In the genomic region with DNA sequence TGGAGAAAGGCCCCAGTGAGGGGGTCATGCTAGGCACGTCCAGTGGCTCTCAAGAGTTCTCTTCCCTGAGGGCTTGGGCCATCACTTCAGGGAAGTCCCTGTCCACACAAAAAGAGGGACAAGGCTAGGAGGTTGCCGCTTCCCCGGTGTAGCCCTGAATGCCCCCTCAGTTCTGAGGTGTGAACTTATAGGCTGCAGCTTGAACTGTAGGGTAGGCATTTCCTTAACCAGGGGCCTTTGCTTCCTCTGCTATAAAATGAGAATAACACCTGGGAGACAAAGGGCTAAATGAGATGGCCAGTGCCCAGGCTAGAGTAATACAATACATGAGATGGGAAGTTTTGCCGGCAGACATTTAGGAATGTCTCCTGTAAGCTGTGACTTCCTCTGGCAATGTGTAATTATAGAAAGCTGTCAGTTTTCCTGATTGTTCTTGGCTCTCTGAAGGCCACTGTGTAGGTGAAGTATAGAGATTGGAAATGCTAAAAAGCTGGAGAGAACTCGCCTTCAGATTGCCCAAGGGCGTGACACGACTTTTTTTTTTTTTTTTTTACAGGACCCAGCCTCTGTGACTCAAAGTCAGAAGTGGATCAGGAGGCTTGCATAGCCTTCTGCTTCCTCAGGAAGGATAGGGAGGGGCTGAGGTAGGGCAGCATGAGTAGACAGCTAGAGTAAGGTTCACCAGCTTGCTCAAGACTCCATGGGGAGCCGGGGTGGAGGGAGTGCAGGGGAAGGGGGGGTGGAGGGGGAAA, we compare ENCODE assay signal across 8 mouse cellular contexts. TPM values are rescaled to one million over a fixed set of nuclear protein-coding genes. Genes with fewer than 3 reads are reported as not detected.
DNase-seq lines count a peak whose midpoint lies in the region.

No protein-coding gene starts in this region.

- WGBS in midbrain, embryonic 10.5 days = 81% methylated on average over 8 of the region's 8 CpGs

- H3K4me3 ChIP-seq in brown adipose tissue, adult 24 weeks (ENCODE audit: insufficient read depth, low read depth, low read length) = no peak overlapping the region
- H3K4me3 ChIP-seq in midbrain, embryonic 10.5 days = no peak overlapping the region

- H3K36me3 ChIP-seq in midbrain, embryonic 10.5 days = no peaks in the 10 kb centered on the region

- peaks cover 35% of the 10 kb centered on the region for H3K4me1 ChIP-seq in brown adipose tissue, adult 24 weeks (ENCODE audit: control insufficient read depth, insufficient read depth, insufficient read length, low read length)
- H3K4me1 ChIP-seq in midbrain, embryonic 10.5 days = peaks cover 8% of the 10 kb centered on the region

- DNase-seq in adrenal gland, postnatal 14 days = peak; percentile 58
- DNase-seq in adrenal gland, postnatal 4 days (ENCODE audit: low spot score in 2 of 2) = no peak
- DNase-seq in kidney, adult 9 months = peak; percentile 33
- DNase-seq in lung, postnatal 25 days (ENCODE audit: low spot score) = peak; percentile 64
- no peak for DNase-seq in embryo, embryonic 11 days
- no peak for DNase-seq in testis, postnatal 10 days (ENCODE audit: low spot score)
- no peak for DNase-seq in midbrain, embryonic 10.5 days (ENCODE audit: low spot score)

- H3K9me3 ChIP-seq in midbrain, embryonic 10.5 days (replicated peaks) = no peaks in the 10 kb centered on the region

- H3K27ac ChIP-seq in brown adipose tissue, adult 24 weeks (replicated peaks; ENCODE audit: low read depth, low read length) = peak overlapping the region; percentile 98
- no peak overlapping the region for H3K27ac ChIP-seq in midbrain, embryonic 10.5 days (replicated peaks)

- peaks cover 7% of the 10 kb centered on the region for H3K27me3 ChIP-seq in midbrain, embryonic 10.5 days (ENCODE audit: low read depth, poor library complexity, severe bottlenecking)

RNA-seq across cellular contexts. Expression of gene Tbc1d2, which starts 6.9 kb away (rescaled TPM):
- total RNA-seq in adrenal gland, postnatal 14 days (2021) = 2.0 and 3.1 TPM in 2 replicates
- 1 to 10 TPM; 2.8 to 3.9 TPM for total RNA-seq in adrenal gland, postnatal 4 days (2021)
- polyA plus RNA-seq in brown adipose tissue, adult 24 weeks (2012; ENCODE audit: insufficient read depth, insufficient read length, missing spikeins) = 2.4 and 2.5 TPM in 2 replicates
- 0.65 and 0.76 TPM in 2 replicates for polyA plus RNA-seq in midbrain, embryonic 10.5 days (2016; fragmentation: Nextera tagmentation; extraction: Ambion mirVana)

RNA-seq across cellular contexts. Expression of gene Coro2a, which starts 41.1 kb away (rescaled TPM):
- total RNA-seq in adrenal gland, postnatal 14 days (2021) = 3.3 and 5.3 TPM in 2 replicates
- total RNA-seq in adrenal gland, postnatal 4 days (2021) = 1 to 10 TPM; 5.1 to 7.0 TPM
- polyA plus RNA-seq in brown adipose tissue, adult 24 weeks (2012; ENCODE audit: insufficient read depth, insufficient read length, missing spikeins) = 0.59 and 0.92 TPM in 2 replicates
- 2.8 TPM in 2 replicates for polyA plus RNA-seq in midbrain, embryonic 10.5 days (2016; fragmentation: Nextera tagmentation; extraction: Ambion mirVana)

Comparison
In these comparisons a context has a peak if more than half of its experiments do, and no peak if none do; other contexts are left out.
1. DNase-seq: peak in adrenal gland, postnatal 14 days (single experiment), kidney, adult 9 months (single experiment) and lung, postnatal 25 days (single experiment); none in adrenal gland, postnatal 4 days (0 of 2), embryo, embryonic 11 days (single experiment), testis, postnatal 10 days (single experiment) and midbrain, embryonic 10.5 days (single experiment).